Mouse (Mus musculus) neural tube, embryonic 12.5 days (tissue): ENCODE results near the gene Napb. TPM values are rescaled to one million over a fixed set of nuclear protein-coding genes. Genes with fewer than 3 reads are reported as not detected.

Source experiments
- polyA plus RNA-seq: library from polyadenylated mRNA; unstranded; fragments of >200 nt; fragmentation: Nextera tagmentation; extraction: Ambion mirVana; gene quantifications from 2 replicates; pipeline ENCODE4 v1.2.1, GENCODE M21; 2016

Gene Napb
- polyA plus RNA-seq, 1 experiment from 2014 or later = 33.0 TPM

Other genes with a start within 250 kb of the Napb start
- gene Nxt1, start 59.9 kb downstream of the Napb start, polyA plus RNA-seq = 76.4 and 81.7 TPM in 2 replicates
- gene Gzf1, start 51.4 kb downstream of the Napb start, polyA plus RNA-seq = 17.1 and 19.5 TPM in 2 replicates
- not detected in 2 replicates for gene Cstl1, start 17.9 kb upstream of the Napb start, polyA plus RNA-seq
- not detected in 2 replicates for gene Cst11, start 39.0 kb upstream of the Napb start, polyA plus RNA-seq
- not detected in 2 replicates for gene 8030411F24Rik, start 49.5 kb upstream of the Napb start, polyA plus RNA-seq
- gene Cst12, start 56.9 kb upstream of the Napb start, polyA plus RNA-seq = not detected in 2 replicates
- gene Cst8, start 66.3 kb upstream of the Napb start, polyA plus RNA-seq = not detected in 2 replicates
- gene Cst13, start 87.6 kb upstream of the Napb start, polyA plus RNA-seq = not detected in 2 replicates
- not detected in 2 replicates for gene Cst9, start 102.7 kb upstream of the Napb start, polyA plus RNA-seq
- not detected in 2 replicates for gene 9230104L09Rik, start 132.6 kb upstream of the Napb start, polyA plus RNA-seq
- gene Cst3, start 143.2 kb upstream of the Napb start, polyA plus RNA-seq = 332 and 342 TPM in 2 replicates